Mouse (Mus musculus) liver, embryonic 11.5 days (tissue): ENCODE results near the gene Fez2. TPM values are rescaled to one million over a fixed set of nuclear protein-coding genes. Genes with fewer than 3 reads are reported as not detected.

ENCODE experiments used
- ATAC-seq: fragments of 200-750 bp; cut with Nextera tagmentation; replicated peaks from 2 replicates; pipeline ENCODE4 v1.8.0; 2017; ENCODE audit warnings: moderate number of reproducible peaks, mild to moderate bottlenecking, moderate TSS enrichment, moderate library complexity; ENCODE audit not compliant: low FRiP score
- DNase-seq: peaks from one replicate; pipeline ENCODE4 v3.0.0-alpha.2; 2017; ENCODE audit warnings: low spot score
- H3K27ac ChIP-seq: fragments of 300-500 bp; sonication (generic); 2 replicates; pipeline ENCODE4 v1.5.1; 2014; ENCODE audit warnings: mild to moderate bottlenecking, low read depth, low read length, control low read depth
- H3K27me3 ChIP-seq: fragments of 300-500 bp; sonication (generic); replicated peaks from 2 replicates; pipeline ENCODE4 v1.6.1; 2014; ENCODE audit warnings: low read length, mixed read lengths; ENCODE audit not compliant: control insufficient read depth, insufficient read depth
- H3K36me3 ChIP-seq: fragments of 300-500 bp; sonication (generic); 2 replicates; pipeline ENCODE4 v1.6.1; 2014; ENCODE audit warnings: mild to moderate bottlenecking, low read length, moderate library complexity, mixed read lengths; ENCODE audit not compliant: control insufficient read depth, insufficient read depth
- H3K4me1 ChIP-seq: fragments of 300-500 bp; sonication (generic); replicated peaks from 2 replicates; pipeline ENCODE4 v1.6.1; 2014; ENCODE audit warnings: low read length, mixed read lengths; ENCODE audit not compliant: control insufficient read depth, insufficient read depth
- H3K4me2 ChIP-seq: fragments of 300-500 bp; sonication (generic); 2 replicates; pipeline ENCODE4 v1.6.1; 2014; ENCODE audit warnings: mild to moderate bottlenecking, control low read depth, moderate library complexity
- H3K4me3 ChIP-seq: fragments of 300-500 bp; sonication (generic); 2 replicates; pipeline ENCODE4 v1.5.1; 2014; ENCODE audit warnings: low read depth, low read length, control low read depth
- H3K9ac ChIP-seq: fragments of 300-500 bp; sonication (generic); 2 replicates; pipeline ENCODE4 v1.6.1; 2014; ENCODE audit warnings: low read depth, low read length, control low read depth
- H3K9me3 ChIP-seq: fragments of 300-500 bp; sonication (generic); 2 replicates; pipeline ENCODE4 v1.6.1; 2016; ENCODE audit warnings: low read length, inconsistent platforms, mixed read lengths; ENCODE audit not compliant: control insufficient read depth
- WGBS: fragments of 180-500 bp; shearing (Covaris S2); extraction: QIAGEN DNeasy Blood & Tissue Kit; methylation state at CpG from one replicate; pipeline ENCODE4 v1.1.7; 2014; 5-methylcytosine and 5-hydroxymethylcytosine counted together
- polyA plus RNA-seq: library from polyadenylated mRNA; unstranded; fragments of >200 nt; fragmentation: Nextera tagmentation; extraction: Ambion mirVana; gene quantifications from 2 replicates; pipeline ENCODE4 v1.2.1, GENCODE M21; 2014

The Fez2 gene
- polyA plus RNA-seq, 1 experiment from 2014 or later: 30.9 TPM

GRCm38 (mm10) chr17:78388101-78388847 lies 29.7 kb downstream of the Fez2 start:
- no peak overlapping the region for H3K4me2 ChIP-seq
- 0 out of 2 replicates have a peak, but pooled peaks have one; percentile 54 for ATAC-seq
- no peak for DNase-seq
- WGBS: 75% methylated on average over 9 of the region's 9 CpGs
- H3K27ac ChIP-seq: no peak overlapping the region
- peaks cover 2% of the 10 kb centered on the region; the same call in 1 of the 2 replicates for H3K36me3 ChIP-seq
- H3K27me3 ChIP-seq: no peaks in the 10 kb centered on the region
- H3K4me1 ChIP-seq: no peaks in the 10 kb centered on the region
- H3K4me3 ChIP-seq: no peak overlapping the region
- H3K9me3 ChIP-seq: no peaks in the 10 kb centered on the region
- no peak overlapping the region for H3K9ac ChIP-seq

GRCm38 (mm10) chr17:78387665-78388064 lies 30.3 kb downstream of the Fez2 start:
- Histone ChIP-seq H3K4me1 (no peaks in the 10 kb centered on the region), H3K4me3 (no peak overlapping the region), H3K9me3 (no peaks in the 10 kb centered on the region), H3K27me3 (no peaks in the 10 kb centered on the region), H3K4me2 (no peak overlapping the region), H3K9ac (no peak overlapping the region), H3K27ac (no peak overlapping the region), H3K36me3 (peaks cover 2% of the 10 kb centered on the region; the same call in 1 of the 2 replicates)
- WGBS: 64% methylated on average over 9 of the region's 9 CpGs
- ATAC-seq (no peak), DNase-seq (no peak)

GRCm38 (mm10) chr17:78382321-78382720 lies 35.6 kb downstream of the Fez2 start:
- DNase-seq (no peak), ATAC-seq (no peak)
- no peak overlapping the region for H3K27ac ChIP-seq
- 80% methylated on average over 3 of the region's 3 CpGs for WGBS
- H3K4me3 ChIP-seq: no peak overlapping the region
- H3K9ac ChIP-seq: no peak overlapping the region
- H3K36me3 ChIP-seq: peaks cover 7% of the 10 kb centered on the region
- H3K27me3 ChIP-seq: no peaks in the 10 kb centered on the region
- no peaks in the 10 kb centered on the region for H3K9me3 ChIP-seq
- no peaks in the 10 kb centered on the region for H3K4me1 ChIP-seq
- H3K4me2 ChIP-seq: no peak overlapping the region

- 84% methylated on average over 11 of the region's 11 CpGs for WGBS
- no peak overlapping the region for H3K4me2 ChIP-seq
- H3K36me3 ChIP-seq: peaks cover 7% of the 10 kb centered on the region
- H3K27ac ChIP-seq: no peak overlapping the region
- H3K9me3 ChIP-seq: no peaks in the 10 kb centered on the region
- DNase-seq: no peak
- no peaks in the 10 kb centered on the region for H3K27me3 ChIP-seq
- no peak for ATAC-seq
- no peak overlapping the region for H3K4me3 ChIP-seq
- H3K4me1 ChIP-seq: no peaks in the 10 kb centered on the region
- no peak overlapping the region for H3K9ac ChIP-seq
Measured at GRCm38 (mm10) chr17:78379730-78380245, 38.2 kb downstream of the Fez2 start.

GRCm38 (mm10) chr17:78379079-78379729 lies 38.7 kb downstream of the Fez2 start:
- WGBS: 81% methylated on average over 8 of the region's 8 CpGs
- no peak overlapping the region for H3K9ac ChIP-seq

GRCm38 (mm10) chr17:78376587-78376986 lies 41.4 kb downstream of the Fez2 start:
- WGBS: 76% methylated on average over 8 of the region's 8 CpGs
- H3K4me3 ChIP-seq: no peak overlapping the region
- H3K9ac ChIP-seq: no peak overlapping the region
- no peak overlapping the region for H3K27ac ChIP-seq
- H3K9me3 ChIP-seq: no peaks in the 10 kb centered on the region
- no peak overlapping the region for H3K4me2 ChIP-seq
- no peak for DNase-seq
- H3K27me3 ChIP-seq: no peaks in the 10 kb centered on the region
- no peaks in the 10 kb centered on the region for H3K4me1 ChIP-seq
- H3K36me3 ChIP-seq: peaks cover 7% of the 10 kb centered on the region
- ATAC-seq: no peak

More at GRCm38 (mm10) chr17:78379079-78379729, 38.7 kb downstream of the Fez2 start:
- H3K27me3 ChIP-seq: no peaks in the 10 kb centered on the region
- H3K27ac ChIP-seq: no peak overlapping the region
- no peak overlapping the region for H3K4me2 ChIP-seq
- peaks cover 7% of the 10 kb centered on the region for H3K36me3 ChIP-seq
- H3K9me3 ChIP-seq: no peaks in the 10 kb centered on the region
- DNase-seq (no peak), ATAC-seq (no peak)
- H3K4me1 ChIP-seq: no peaks in the 10 kb centered on the region
- H3K4me3 ChIP-seq: no peak overlapping the region

GRCm38 (mm10) chr17:78374756-78375155 lies 43.2 kb downstream of the Fez2 start:
- H3K9me3 ChIP-seq: no peaks in the 10 kb centered on the region
- DNase-seq: no peak
- ATAC-seq: no peak
- H3K27ac ChIP-seq: no peak overlapping the region
- no peak overlapping the region for H3K4me3 ChIP-seq
- peaks cover 5% of the 10 kb centered on the region for H3K36me3 ChIP-seq
- WGBS: 80% methylated on average over 10 of the region's 10 CpGs
- no peaks in the 10 kb centered on the region for H3K4me1 ChIP-seq
- no peak overlapping the region for H3K9ac ChIP-seq
- H3K27me3 ChIP-seq: no peaks in the 10 kb centered on the region
- H3K4me2 ChIP-seq: no peak overlapping the region

- ATAC-seq: no peak
- DNase-seq: no peak
- H3K4me2 ChIP-seq: no peak overlapping the region
- no peaks in the 10 kb centered on the region for H3K27me3 ChIP-seq
- no peak overlapping the region for H3K27ac ChIP-seq
- no peak overlapping the region for H3K9ac ChIP-seq
- H3K4me3 ChIP-seq: no peak overlapping the region
- 92% methylated on average over 8 of the region's 8 CpGs for WGBS
- H3K4me1 ChIP-seq: no peaks in the 10 kb centered on the region
- H3K9me3 ChIP-seq: no peaks in the 10 kb centered on the region
- peaks cover 5% of the 10 kb centered on the region for H3K36me3 ChIP-seq
Measured at GRCm38 (mm10) chr17:78373849-78374248, 44.1 kb downstream of the Fez2 start.
